Mouse (Mus musculus): Measurements from ENCODE around the gene Cbx7.
"Not testable (repeated sequence)": the region's sequence is repeated elsewhere in the genome, so short reads cannot be mapped to it uniquely, and the experiment has no call there.

GRCm38 (mm10) chr15:79904678-79905077 is 66.2 kb downstream of the Cbx7 start:
- not testable (repeated sequence) for TF ChIP-seq CTCF (IDR thresholded peaks at IDR 0.05; ENCODE audit: insufficient read depth, low read length); POLR2A (IDR thresholded peaks at IDR 0.05; ENCODE audit: borderline replicate concordance, extremely low read depth, low read depth, low read length)
